Mouse (Mus musculus): ENCODE results near the gene Myoz2.

DNA sequence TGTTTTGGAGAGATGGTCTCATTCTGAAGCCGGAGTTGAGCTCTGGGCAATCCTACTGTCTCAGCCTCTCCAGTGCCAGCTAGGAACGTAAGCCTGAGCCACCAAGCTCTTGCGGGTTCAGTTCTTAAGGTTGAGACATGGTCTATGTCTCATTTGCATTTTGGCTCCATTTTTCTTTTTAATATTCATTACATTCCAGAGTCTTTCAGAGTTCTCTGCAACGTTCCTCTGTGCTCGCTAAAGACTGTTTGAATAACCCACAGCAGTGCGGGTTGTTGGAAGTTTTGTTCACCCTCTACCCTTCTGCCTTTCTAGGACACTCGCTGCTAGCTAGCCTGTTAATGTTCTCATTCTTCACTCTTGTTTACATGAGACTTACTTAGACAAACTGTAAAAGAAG lies 46.1 kb upstream of the Myoz2 start:
- TF ChIP-seq CTCF (conservative IDR thresholded peaks at IDR 0.05 in 1 of 2, IDR thresholded peaks at IDR 0.05 in 1 of 2; ENCODE audit: low read depth in 2 of 2, low read length in 2 of 2) (no peak), E2F4 (IDR thresholded peaks at IDR 0.05; ENCODE audit: insufficient replicate concordance, low read depth, low read length) (no peak), POLR2A (IDR thresholded peaks at IDR 0.05; ENCODE audit: low read depth, low read length) (no peak), KAT2A (IDR thresholded peaks at IDR 0.05; ENCODE audit: insufficient replicate concordance, low read length) (no peak), MYC (IDR thresholded peaks at IDR 0.05; ENCODE audit: low read depth, low read length) (no peak), MAX (IDR thresholded peaks at IDR 0.05; ENCODE audit: low read length) (no peak), IRF4 (IDR thresholded peaks at IDR 0.05; ENCODE audit: low read depth, low read length) (no peak), CHD2 (IDR thresholded peaks at IDR 0.05; ENCODE audit: low read length) (no peak), ETS1 (conservative IDR thresholded peaks at IDR 0.05; ENCODE audit: low read depth, low read length) (no peak), UBTF (IDR thresholded peaks at IDR 0.05; ENCODE audit: low read depth, low read length) (no peak)

All from CH12.LX (cell line).